8 mouse cellular contexts compared by ENCODE assay signal in genomic region chr9:21161209-21161909, GRCm38 (mm10). TPM values are rescaled to one million over a fixed set of nuclear protein-coding genes. Genes with fewer than 3 reads are reported as not detected.
A peak's percentile ranks its signal among the peaks of the same experiment; 100 is the strongest.
DNase-seq lines count a peak whose midpoint lies in the region; ATAC-seq and TF ChIP-seq lines count a peak whose summit lies in the region.

No protein-coding gene starts in this region.

- H3K9me3 ChIP-seq in erythroblast, embryonic 14.5 days (ENCODE audit: control insufficient read depth, low read length), result peaks cover 6% of the 10 kb centered on the region; the same call in 1 of the 2 replicates
- H3K9me3 ChIP-seq in heart, embryonic 13.5 days, result no peaks in the 10 kb centered on the region
- no peaks in the 10 kb centered on the region for H3K9me3 ChIP-seq in liver, embryonic 12.5 days (replicated peaks)

- H3K9ac ChIP-seq in heart, embryonic 13.5 days, result peak overlapping the region; percentile 83
- H3K9ac ChIP-seq in liver, embryonic 12.5 days, result peak overlapping the region; percentile 76

- DNase-seq in B cell, adult 2 months, result peak; percentile 97
- DNase-seq in brain, embryonic 14.5 days (ENCODE audit: low read depth), result peak; percentile 86
- peak; percentile 92 for DNase-seq in kidney, postnatal 10 days
- peak; percentile 98 for DNase-seq in naive thymus-derived CD4-positive, alpha-beta T cell, adult 2 months (ENCODE audit: low read depth)
- DNase-seq in splenic B cell, adult 2 months (ENCODE audit: low read depth, low spot score), result peak; percentile 98

- peaks cover 34% of the 10 kb centered on the region for H3K4me1 ChIP-seq in erythroblast, embryonic 14.5 days (ENCODE audit: control insufficient read depth)
- peaks cover 26% of the 10 kb centered on the region for H3K4me1 ChIP-seq in heart, embryonic 13.5 days
- H3K4me1 ChIP-seq in liver, embryonic 12.5 days, result peaks cover 44% of the 10 kb centered on the region

- H3K27me3 ChIP-seq in erythroblast, embryonic 14.5 days (ENCODE audit: control insufficient read depth), result peaks cover 61% of the 10 kb centered on the region
- peaks cover 46% of the 10 kb centered on the region for H3K27me3 ChIP-seq in heart, embryonic 13.5 days (replicated peaks)
- peaks cover 50% of the 10 kb centered on the region for H3K27me3 ChIP-seq in liver, embryonic 12.5 days (replicated peaks)
- no peaks in the 10 kb centered on the region for H3K27me3 ChIP-seq in splenic B cell, adult 2 months (ENCODE audit: control insufficient read depth, insufficient read depth, low read length, poor library complexity, severe bottlenecking)

- H3K27ac ChIP-seq in heart, embryonic 13.5 days (replicated peaks), result no peak overlapping the region
- no peak overlapping the region for H3K27ac ChIP-seq in liver, embryonic 12.5 days

- peak; percentile 92 for TF ChIP-seq CTCF in brain, embryonic 14.5 days (IDR thresholded peaks at IDR 0.05; ENCODE audit: borderline replicate concordance, extremely low read depth, insufficient read depth, insufficient read length)

- H3K36me3 ChIP-seq in erythroblast, embryonic 14.5 days (ENCODE audit: control insufficient read depth), result no peaks in the 10 kb centered on the region
- H3K36me3 ChIP-seq in heart, embryonic 13.5 days, result no peaks in the 10 kb centered on the region
- no peaks in the 10 kb centered on the region for H3K36me3 ChIP-seq in liver, embryonic 12.5 days
- no peaks in the 10 kb centered on the region for H3K36me3 ChIP-seq in splenic B cell, adult 2 months (ENCODE audit: control insufficient read depth, insufficient read depth, low read length, poor library complexity, severe bottlenecking)

- 0 out of 2 replicates have a peak, but pooled peaks have one; percentile 10 for TF ChIP-seq POLR2A in brain, embryonic 14.5 days (IDR thresholded peaks at IDR 0.05; ENCODE audit: borderline replicate concordance, extremely low read depth, insufficient read depth, insufficient read length, poor library complexity, severe bottlenecking)

- peak overlapping the region; percentile 66 for H3K4me3 ChIP-seq in erythroblast, embryonic 14.5 days (replicated peaks)
- H3K4me3 ChIP-seq in heart, embryonic 13.5 days, result peak overlapping the region; percentile 58
- H3K4me3 ChIP-seq in liver, embryonic 12.5 days, result peak overlapping the region; percentile 65

- 1% methylated on average over 52 of the region's 52 CpGs for WGBS in heart, embryonic 13.5 days
- 1% methylated on average over 52 of the region's 52 CpGs for WGBS in liver, embryonic 12.5 days (ENCODE audit: insufficient replicate concordance)

- peak overlapping the region; percentile 72 for H3K4me2 ChIP-seq in heart, embryonic 13.5 days
- peak overlapping the region; percentile 91 for H3K4me2 ChIP-seq in liver, embryonic 12.5 days

- peak; percentile 71 for ATAC-seq in heart, embryonic 13.5 days (ENCODE audit: extremely low read depth, insufficient number of reproducible peaks, low FRiP score, low TSS enrichment)
- peak; percentile 77 for ATAC-seq in liver, embryonic 12.5 days

RNA-seq across cellular contexts. Expression of gene Pde4a, which starts 4.2 kb away (rescaled TPM):
- 16.3 and 23.4 TPM in 2 replicates for polyA plus RNA-seq in brain, embryonic 14.5 days (2012; rRNA removed)
- polyA plus RNA-seq in erythroblast, embryonic 14.5 days (2012), result 0.04 and 0.05 TPM in 2 replicates
- 9.5 and 11.3 TPM in 2 replicates for polyA plus RNA-seq in heart, embryonic 13.5 days (2015; fragmentation: Nextera tagmentation; extraction: Ambion mirVana)
- polyA plus RNA-seq in liver, embryonic 12.5 days (2016; fragmentation: Nextera tagmentation; extraction: Ambion mirVana), result 2.6 and 2.9 TPM in 2 replicates

RNA-seq across cellular contexts. Expression of gene Cdc37, which starts 11.6 kb away (rescaled TPM):
- 141 and 182 TPM in 2 replicates for polyA plus RNA-seq in brain, embryonic 14.5 days (2012; rRNA removed)
- 12.7 and 17.4 TPM in 2 replicates for polyA plus RNA-seq in erythroblast, embryonic 14.5 days (2012)
- polyA plus RNA-seq in heart, embryonic 13.5 days (2015; fragmentation: Nextera tagmentation; extraction: Ambion mirVana), result 222 and 230 TPM in 2 replicates
- 221 and 228 TPM in 2 replicates for polyA plus RNA-seq in liver, embryonic 12.5 days (2016; fragmentation: Nextera tagmentation; extraction: Ambion mirVana)

RNA-seq across cellular contexts. Expression of gene Tyk2, which starts 30.3 kb away (rescaled TPM):
- 16.2 and 20.0 TPM in 2 replicates for polyA plus RNA-seq in brain, embryonic 14.5 days (2012; rRNA removed)
- polyA plus RNA-seq in erythroblast, embryonic 14.5 days (2012), result 0.26 and 0.30 TPM in 2 replicates
- 13.7 and 14.0 TPM in 2 replicates for polyA plus RNA-seq in heart, embryonic 13.5 days (2015; fragmentation: Nextera tagmentation; extraction: Ambion mirVana)
- polyA plus RNA-seq in liver, embryonic 12.5 days (2016; fragmentation: Nextera tagmentation; extraction: Ambion mirVana), result 8.5 and 10.4 TPM in 2 replicates
